Mouse (Mus musculus) midbrain, embryonic 14.5 days (tissue): ENCODE data around the gene Dnajc11. TPM values are rescaled to one million over a fixed set of nuclear protein-coding genes. Genes with fewer than 3 reads are reported as not detected.
A peak's percentile ranks its signal among the peaks of the same experiment; 100 is the strongest.

Source experiments
- ATAC-seq: fragments of 200-750 bp; cut with Nextera tagmentation; 2 replicates; pipeline ENCODE4 v1.8.0; 2017; ENCODE audit warnings: moderate number of reproducible peaks, moderate library complexity; ENCODE audit not compliant: low FRiP score, low TSS enrichment
- DNase-seq: peaks from one replicate; pipeline ENCODE4 v3.0.0-alpha.2; 2015
- H3K27ac ChIP-seq: fragments of 300-500 bp; sonication (generic); replicated peaks from 2 replicates; pipeline ENCODE4 v1.5.1; 2014; ENCODE audit warnings: mild to moderate bottlenecking, low read depth, low read length, moderate library complexity
- H3K27me3 ChIP-seq: fragments of 300-500 bp; sonication (generic); 2 replicates; pipeline ENCODE4 v1.6.1; 2014; ENCODE audit warnings: low read length, control low read depth, mixed read lengths; ENCODE audit not compliant: control insufficient read depth, insufficient read depth
- H3K36me3 ChIP-seq: fragments of 300-500 bp; sonication (generic); 2 replicates; pipeline ENCODE4 v1.6.1; 2014; ENCODE audit warnings: low read length, control low read depth; ENCODE audit not compliant: control insufficient read depth, insufficient read depth
- H3K4me1 ChIP-seq: fragments of 300-500 bp; sonication (generic); 2 replicates; pipeline ENCODE4 v1.6.1; 2014; ENCODE audit warnings: mild to moderate bottlenecking, antibody characterized with exemption, low read length, control low read depth; ENCODE audit not compliant: control insufficient read depth, insufficient read depth
- H3K4me2 ChIP-seq: fragments of 300-500 bp; sonication (generic); 2 replicates; pipeline ENCODE4 v1.6.1; 2014; ENCODE audit warnings: mild to moderate bottlenecking, low read length, moderate library complexity
- H3K4me3 ChIP-seq: fragments of 300-500 bp; sonication (generic); replicated peaks from 2 replicates; pipeline ENCODE4 v1.5.1; 2014; ENCODE audit warnings: low read depth, low read length
- H3K9ac ChIP-seq: fragments of 300-500 bp; sonication (generic); replicated peaks from 2 replicates; pipeline ENCODE4 v1.6.1; 2014; ENCODE audit warnings: mild to moderate bottlenecking, low read length, moderate library complexity
- H3K9me3 ChIP-seq: fragments of 300-500 bp; sonication (generic); 2 replicates; pipeline ENCODE4 v1.6.1; 2016; ENCODE audit warnings: low read length, control low read depth, mixed read lengths; ENCODE audit not compliant: control insufficient read depth
- WGBS: fragments of 180-500 bp; shearing (Covaris S2); extraction: QIAGEN DNeasy Blood & Tissue Kit; methylation state at CpG from one replicate; pipeline ENCODE4 v1.1.7; 2014; 5-methylcytosine and 5-hydroxymethylcytosine counted together
- polyA plus RNA-seq: library from polyadenylated mRNA; unstranded; fragments of >200 nt; fragmentation: Nextera tagmentation; extraction: Ambion mirVana; gene quantifications from 2 replicates; pipeline ENCODE4 v1.2.1, GENCODE M21; 2014

The Dnajc11 gene
- polyA plus RNA-seq: 69.2 and 75.2 TPM in 2 replicates

- peak within 1 kb of the TSS; percentile 98 for H3K4me2 ChIP-seq
- DNase-seq: peak; percentile 94
- H3K27me3 ChIP-seq: no peaks in the 10 kb centered on the region
- under 1% methylated on average over 81 of the region's 83 CpGs for WGBS
- H3K36me3 ChIP-seq: no peaks in the 10 kb centered on the region
- peak within 1 kb of the TSS; percentile 55 for H3K27ac ChIP-seq
- no peaks in the 10 kb centered on the region for H3K9me3 ChIP-seq
- H3K9ac ChIP-seq: peak within 1 kb of the TSS; percentile 86
- H3K4me3 ChIP-seq: peak within 1 kb of the TSS; percentile 96
- ATAC-seq: peak; percentile 88
- peaks cover 9% of the 10 kb centered on the region for H3K4me1 ChIP-seq
Observed at GRCm38 (mm10) chr4:151933505-151934214, at the start of gene Dnajc11. Gene Dnajc11, plus strand, starts transcription at chr4:151933691.

GRCm38 (mm10) chr4:151893241-151893640, 40.2 kb upstream of the Dnajc11 start:
- H3K4me2 ChIP-seq: no peak overlapping the region
- H3K9ac ChIP-seq: no peak overlapping the region
- H3K4me3 ChIP-seq: no peak overlapping the region
- DNase-seq: no peak
- H3K27ac ChIP-seq: no peak overlapping the region
- H3K9me3 ChIP-seq: no peaks in the 10 kb centered on the region
- ATAC-seq: no peak
- no peaks in the 10 kb centered on the region for H3K27me3 ChIP-seq
- WGBS: 72% methylated on average over 6 of the region's 6 CpGs
- no peaks in the 10 kb centered on the region for H3K36me3 ChIP-seq
- no peaks in the 10 kb centered on the region for H3K4me1 ChIP-seq

GRCm38 (mm10) chr4:151894926-151895325, 38.6 kb upstream of the Dnajc11 start:
- H3K27me3 ChIP-seq: no peaks in the 10 kb centered on the region
- DNase-seq: no peak
- WGBS: 94% methylated on average over 12 of the region's 12 CpGs

GRCm38 (mm10) chr4:151895624-151896023, 37.9 kb upstream of the Dnajc11 start:
- Histone ChIP-seq H3K36me3 (no peaks in the 10 kb centered on the region), H3K9ac (no peak overlapping the region), H3K4me2 (no peak overlapping the region), H3K27ac (no peak overlapping the region), H3K27me3 (no peaks in the 10 kb centered on the region), H3K4me3 (no peak overlapping the region), H3K4me1 (no peaks in the 10 kb centered on the region; the same call in 1 of the 2 replicates), H3K9me3 (no peaks in the 10 kb centered on the region)
- DNase-seq (no peak), ATAC-seq (no peak)
- WGBS: 88% methylated on average over 7 of the region's 7 CpGs

More at GRCm38 (mm10) chr4:151894926-151895325, 38.6 kb upstream of the Dnajc11 start:
- Histone ChIP-seq H3K4me2 (no peak overlapping the region), H3K36me3 (no peaks in the 10 kb centered on the region), H3K9ac (no peak overlapping the region), H3K4me3 (no peak overlapping the region), H3K4me1 (no peaks in the 10 kb centered on the region; the same call in 1 of the 2 replicates), H3K27ac (no peak overlapping the region), H3K9me3 (no peaks in the 10 kb centered on the region)
- ATAC-seq: no peak

- H3K4me3 ChIP-seq: no peak overlapping the region
- 68% methylated on average over 9 of the region's 9 CpGs for WGBS
- DNase-seq: no peak
- no peaks in the 10 kb centered on the region for H3K36me3 ChIP-seq
- ATAC-seq: no peak
- H3K27me3 ChIP-seq: no peaks in the 10 kb centered on the region
- H3K9me3 ChIP-seq: no peaks in the 10 kb centered on the region
- no peak overlapping the region for H3K27ac ChIP-seq
- H3K9ac ChIP-seq: no peak overlapping the region
- no peak overlapping the region for H3K4me2 ChIP-seq
- no peaks in the 10 kb centered on the region; the same call in 1 of the 2 replicates for H3K4me1 ChIP-seq
Observed at GRCm38 (mm10) chr4:151897069-151897617, 36.3 kb upstream of the Dnajc11 start.

- no peaks in the 10 kb centered on the region for H3K27me3 ChIP-seq
- no peak overlapping the region for H3K4me2 ChIP-seq
- ATAC-seq (no peak), DNase-seq (no peak)
- H3K4me3 ChIP-seq: no peak overlapping the region
- no peaks in the 10 kb centered on the region; the same call in 1 of the 2 replicates for H3K4me1 ChIP-seq
- H3K36me3 ChIP-seq: no peaks in the 10 kb centered on the region
- no peaks in the 10 kb centered on the region for H3K9me3 ChIP-seq
- 53% methylated on average over 13 of the region's 13 CpGs for WGBS
- no peak overlapping the region for H3K9ac ChIP-seq
- no peak overlapping the region for H3K27ac ChIP-seq
Observed at GRCm38 (mm10) chr4:151898600-151899245, 34.8 kb upstream of the Dnajc11 start.

- no peak for ATAC-seq
- H3K4me1 ChIP-seq: no peaks in the 10 kb centered on the region; the same call in 1 of the 2 replicates
- 72% methylated on average over 11 of the region's 11 CpGs for WGBS
- no peaks in the 10 kb centered on the region for H3K9me3 ChIP-seq
- H3K4me2 ChIP-seq: no peak overlapping the region
- no peak overlapping the region for H3K9ac ChIP-seq
- H3K27me3 ChIP-seq: no peaks in the 10 kb centered on the region
- H3K27ac ChIP-seq: no peak overlapping the region
- H3K36me3 ChIP-seq: no peaks in the 10 kb centered on the region
- no peak for DNase-seq
- H3K4me3 ChIP-seq: no peak overlapping the region
Observed at GRCm38 (mm10) chr4:151899707-151900384, 33.6 kb upstream of the Dnajc11 start.

- no peaks in the 10 kb centered on the region for H3K36me3 ChIP-seq
- no peaks in the 10 kb centered on the region; the same call in 1 of the 2 replicates for H3K4me1 ChIP-seq
- ATAC-seq (no peak), DNase-seq (no peak)
- H3K27ac ChIP-seq: no peak overlapping the region
- no peak overlapping the region for H3K9ac ChIP-seq
- H3K9me3 ChIP-seq: no peaks in the 10 kb centered on the region
- WGBS: 58% methylated on average over 6 of the region's 6 CpGs
- no peak overlapping the region for H3K4me2 ChIP-seq
- H3K4me3 ChIP-seq: no peak overlapping the region
- H3K27me3 ChIP-seq: no peaks in the 10 kb centered on the region
Observed at GRCm38 (mm10) chr4:151900735-151901134, 32.8 kb upstream of the Dnajc11 start.
